Mouse (Mus musculus) brain, embryonic 14.5 days (tissue): ENCODE data around the gene Arhgap44.

Source experiments
- CTCF ChIP-seq: fragments of 200-500 bp; IDR thresholded peaks from 2 replicates; pipeline ENCODE4 v1.5.1; 2012; ENCODE audit warnings: inconsistent platforms, mild to moderate bottlenecking, moderate library complexity, borderline replicate concordance; ENCODE audit not compliant: insufficient read depth, insufficient read length; ENCODE audit errors: extremely low read depth
- POLR2A ChIP-seq: fragments of 200-500 bp; IDR thresholded peaks from 2 replicates; pipeline ENCODE4 v1.6.1; 2012; ENCODE audit warnings: mild to moderate bottlenecking, inconsistent platforms, borderline replicate concordance; ENCODE audit not compliant: poor library complexity, insufficient read depth, insufficient read length, severe bottlenecking; ENCODE audit errors: extremely low read depth

DNA sequence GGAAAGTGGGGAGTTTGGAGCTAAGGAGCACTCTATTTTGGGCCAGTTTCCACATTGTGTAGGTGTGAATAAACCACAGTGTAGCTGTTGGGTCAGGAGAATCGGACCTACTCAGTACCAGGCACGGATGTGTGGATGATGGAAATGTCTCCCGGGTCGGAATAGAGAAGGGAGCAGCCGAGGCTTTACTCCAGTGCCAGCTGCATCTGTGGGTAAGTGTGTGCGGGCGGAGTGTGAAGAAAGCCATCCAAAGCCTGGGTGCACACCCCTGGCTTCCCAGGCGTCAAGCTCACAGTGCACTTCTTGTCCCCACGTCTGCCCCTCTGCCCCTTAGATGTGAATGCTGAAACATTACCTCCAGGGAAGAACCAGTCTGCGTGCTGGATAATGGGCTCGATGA is 140.0 kb downstream of the Arhgap44 start:
- no peak for TF ChIP-seq POLR2A
- no peak for TF ChIP-seq CTCF
